Mouse (Mus musculus) layer of hippocampus, adult 9-10 months (tissue): ENCODE results near the gene Suclg1.

Experiments used
- DNase-seq: peaks from one replicate; pipeline ENCODE4 v3.0.0; 2022; ENCODE audit warnings: low spot score

Suclg1 gene

GRCm38 (mm10) chr6:73249851-73250250 lies 1.7 kb downstream of the Suclg1 start:
- no peak for DNase-seq

DNA sequence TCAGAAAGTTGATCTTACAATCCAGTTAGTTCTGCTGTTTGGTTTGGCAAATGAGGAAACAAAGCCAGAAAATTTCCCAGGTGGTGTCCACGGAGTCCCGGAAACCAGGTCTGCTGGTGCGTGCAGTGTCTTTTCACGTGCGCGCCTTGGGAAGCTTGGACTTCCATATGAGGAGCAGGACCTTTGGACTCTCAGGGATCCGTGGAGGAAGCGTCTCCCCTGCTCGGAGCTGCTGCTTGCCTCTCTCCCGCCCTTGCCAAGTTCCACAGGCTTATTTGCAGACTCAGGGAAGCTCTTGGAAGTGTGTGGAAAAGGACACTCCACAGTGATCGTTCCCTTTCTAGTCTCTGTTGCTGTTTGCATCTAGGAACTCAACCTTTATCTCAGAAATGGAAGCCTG lies 3.2 kb downstream of the Suclg1 start:
- DNase-seq = no peak

GRCm38 (mm10) chr6:73252396-73252795 lies 4.2 kb downstream of the Suclg1 start:
- no peak for DNase-seq

GRCm38 (mm10) chr6:73253006-73253405 lies 4.8 kb downstream of the Suclg1 start:
- DNase-seq = no peak

- DNase-seq = no peak
Measured at GRCm38 (mm10) chr6:73253584-73253983, 5.4 kb downstream of the Suclg1 start.

GRCm38 (mm10) chr6:73254307-73255228 lies 6.4 kb downstream of the Suclg1 start:
- DNase-seq = no peak

GRCm38 (mm10) chr6:73257068-73257467 lies 8.9 kb downstream of the Suclg1 start:
- DNase-seq = no peak

GRCm38 (mm10) chr6:73260110-73260509 lies 11.9 kb downstream of the Suclg1 start:
- no peak for DNase-seq

GRCm38 (mm10) chr6:73264801-73265200 lies 16.6 kb downstream of the Suclg1 start:
- no peak for DNase-seq

DNA sequence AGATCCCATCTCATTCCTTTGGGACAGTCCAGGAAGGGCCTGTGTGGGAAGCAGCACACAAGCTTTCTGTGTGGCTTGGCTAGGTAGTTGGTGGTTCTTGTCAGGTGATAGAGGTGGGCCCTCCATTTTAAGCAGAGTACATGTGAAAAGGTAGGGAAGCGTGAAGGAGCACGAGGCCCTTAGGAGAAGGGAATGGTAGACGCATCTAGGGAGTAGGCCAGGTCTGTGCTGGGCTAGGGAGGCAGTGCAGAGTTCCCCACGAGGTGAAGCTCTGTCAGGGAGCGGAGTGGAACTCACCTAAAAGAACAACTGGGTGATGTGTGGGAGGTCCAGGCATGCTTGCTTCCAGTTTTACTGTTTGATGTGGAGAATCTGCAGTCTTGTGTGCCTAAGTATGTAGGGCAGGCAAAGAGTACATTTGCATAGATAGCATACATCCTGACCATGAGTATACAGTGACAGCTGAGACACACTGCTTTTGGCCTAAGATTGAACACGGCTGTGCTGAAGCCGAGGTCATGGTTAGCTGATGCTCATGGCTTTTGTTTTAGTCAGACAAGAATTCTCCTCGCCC lies 19.6 kb downstream of the Suclg1 start:
- DNase-seq = no peak

GRCm38 (mm10) chr6:73269374-73269773 lies 21.2 kb downstream of the Suclg1 start:
- DNase-seq = no peak

GRCm38 (mm10) chr6:73271546-73272091 lies 23.4 kb downstream of the Suclg1 start:
- DNase-seq = no peak

GRCm38 (mm10) chr6:73275002-73275401 lies 26.8 kb downstream of the Suclg1 start:
- no peak for DNase-seq

- DNase-seq = no peak
Measured at GRCm38 (mm10) chr6:73279681-73280080, 31.5 kb downstream of the Suclg1 start.

DNA sequence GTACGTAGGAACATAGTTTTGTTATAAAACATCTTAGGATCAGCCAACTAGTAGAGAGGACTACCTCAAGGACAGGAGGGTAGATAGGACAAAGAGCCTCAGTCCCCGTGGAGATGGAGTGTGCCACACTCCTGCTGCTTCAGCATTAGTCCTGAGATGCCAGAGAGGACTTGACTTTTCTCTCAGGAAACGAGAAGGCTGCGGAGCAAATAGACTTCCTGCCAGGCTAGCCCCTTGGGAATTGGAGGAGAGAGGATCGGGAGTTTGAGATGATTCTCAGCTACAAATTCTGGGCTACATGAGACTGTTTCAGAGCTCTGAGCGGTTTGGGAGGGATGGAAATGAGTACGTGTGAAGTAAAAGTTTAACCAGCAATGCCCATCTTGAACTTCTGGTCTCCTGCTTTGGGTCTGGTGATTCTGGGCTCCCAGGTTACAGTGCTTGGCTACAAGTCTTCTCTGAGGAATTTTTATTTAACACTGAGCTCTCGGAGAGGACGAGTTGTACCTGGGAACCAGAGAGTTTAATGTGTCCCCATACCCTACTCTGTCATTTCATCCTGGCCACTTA lies 32.4 kb downstream of the Suclg1 start:
- no peak for DNase-seq

DNA sequence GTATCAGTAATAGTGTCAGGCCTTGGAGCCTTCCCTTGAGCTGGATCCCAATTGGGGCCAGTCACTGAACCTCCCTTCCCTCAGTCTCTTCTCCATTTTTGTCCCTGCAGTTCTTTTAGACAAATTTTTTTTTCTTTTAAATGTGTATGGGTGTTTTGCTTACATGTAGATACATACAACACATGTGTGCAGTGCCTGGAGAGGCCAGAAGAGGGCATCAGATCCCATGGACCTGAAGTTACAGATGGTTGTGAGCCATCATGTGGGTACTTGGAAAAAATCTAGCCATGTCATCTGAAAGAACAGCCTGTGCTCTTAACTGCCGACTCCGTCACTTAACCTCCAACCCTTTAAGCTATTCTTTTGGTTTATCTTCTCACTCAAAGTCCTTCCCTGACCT lies 38.1 kb downstream of the Suclg1 start:
- DNase-seq = no peak

DNA sequence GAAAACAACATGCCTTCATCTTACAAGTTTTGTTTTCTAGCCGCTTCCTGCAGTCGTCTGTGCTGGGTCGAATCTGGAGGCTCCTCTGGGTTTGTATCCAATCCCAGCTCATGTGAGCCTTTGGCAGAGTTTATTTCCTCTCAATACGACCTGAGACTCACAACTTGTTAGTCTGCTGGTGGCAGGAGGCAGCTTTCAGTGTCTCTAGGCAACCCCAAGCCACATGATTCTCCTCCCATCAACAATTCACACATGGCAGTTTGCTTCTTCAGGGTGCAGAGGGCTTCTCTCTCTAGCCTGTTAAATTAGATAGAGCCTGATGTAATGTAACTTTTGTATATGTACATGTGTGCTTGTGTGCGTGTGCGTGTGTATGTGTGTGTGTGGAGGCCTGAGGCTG lies 58.7 kb downstream of the Suclg1 start:
- DNase-seq = no peak

DNA sequence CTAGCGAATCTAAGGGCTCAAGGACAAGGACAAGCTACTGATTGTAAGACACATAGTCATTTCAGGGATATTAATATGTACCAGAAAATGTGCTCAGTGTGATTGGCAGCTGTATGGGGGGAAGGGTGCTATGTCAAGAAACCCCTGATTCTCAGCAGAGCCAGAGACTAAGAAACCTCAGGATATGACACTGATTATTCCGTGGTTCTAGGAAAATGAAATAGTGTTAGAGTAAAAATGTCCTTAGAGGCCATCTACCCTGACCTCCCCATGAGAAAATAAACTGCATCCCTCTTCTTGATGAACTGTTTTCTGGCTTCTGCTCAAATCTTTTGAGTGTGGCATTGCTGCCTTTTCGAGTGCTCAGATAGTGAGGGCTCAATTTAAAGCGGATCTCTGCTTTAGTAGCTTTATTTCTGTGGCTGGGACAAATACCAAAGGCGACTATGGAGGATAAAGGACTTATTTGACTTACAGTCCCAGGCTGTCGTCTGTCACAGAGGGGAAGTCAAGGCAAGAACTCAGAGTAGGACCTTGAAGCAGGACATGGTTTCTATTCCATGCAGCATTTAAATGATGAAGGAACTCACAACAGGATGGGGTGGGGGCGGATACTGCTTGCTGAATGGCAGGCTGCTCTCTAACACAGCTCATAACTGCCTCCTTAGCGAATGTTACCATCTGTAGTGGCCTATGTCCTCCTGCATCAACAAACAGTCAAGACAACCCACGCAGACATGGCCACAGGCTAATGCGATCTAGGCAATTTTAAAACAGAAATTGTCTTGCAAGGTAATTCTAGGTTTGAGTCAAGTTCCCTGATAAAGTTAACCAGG lies 60.7 kb downstream of the Suclg1 start:
- DNase-seq = no peak

DNA sequence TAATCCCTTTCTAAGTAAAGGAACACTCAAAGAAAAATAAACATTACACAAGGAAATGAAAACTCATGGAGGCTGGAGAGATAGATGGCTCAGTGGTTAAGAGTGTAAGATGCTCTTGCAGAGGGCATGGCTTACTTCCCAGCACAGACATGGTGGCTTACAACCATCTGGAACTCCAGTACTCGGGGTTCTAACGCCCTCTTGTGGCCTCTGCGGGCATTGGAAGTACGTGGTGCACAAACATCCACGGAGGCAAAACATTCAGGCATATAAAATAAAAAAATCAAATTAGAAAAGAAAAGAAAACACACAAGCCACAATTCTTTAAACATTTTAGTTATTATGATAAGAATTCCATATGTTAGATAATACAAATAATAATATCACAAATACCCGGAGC lies 63.2 kb downstream of the Suclg1 start:
- no peak for DNase-seq

GRCm38 (mm10) chr6:73311786-73312185 lies 63.6 kb downstream of the Suclg1 start:
- no peak for DNase-seq

DNA sequence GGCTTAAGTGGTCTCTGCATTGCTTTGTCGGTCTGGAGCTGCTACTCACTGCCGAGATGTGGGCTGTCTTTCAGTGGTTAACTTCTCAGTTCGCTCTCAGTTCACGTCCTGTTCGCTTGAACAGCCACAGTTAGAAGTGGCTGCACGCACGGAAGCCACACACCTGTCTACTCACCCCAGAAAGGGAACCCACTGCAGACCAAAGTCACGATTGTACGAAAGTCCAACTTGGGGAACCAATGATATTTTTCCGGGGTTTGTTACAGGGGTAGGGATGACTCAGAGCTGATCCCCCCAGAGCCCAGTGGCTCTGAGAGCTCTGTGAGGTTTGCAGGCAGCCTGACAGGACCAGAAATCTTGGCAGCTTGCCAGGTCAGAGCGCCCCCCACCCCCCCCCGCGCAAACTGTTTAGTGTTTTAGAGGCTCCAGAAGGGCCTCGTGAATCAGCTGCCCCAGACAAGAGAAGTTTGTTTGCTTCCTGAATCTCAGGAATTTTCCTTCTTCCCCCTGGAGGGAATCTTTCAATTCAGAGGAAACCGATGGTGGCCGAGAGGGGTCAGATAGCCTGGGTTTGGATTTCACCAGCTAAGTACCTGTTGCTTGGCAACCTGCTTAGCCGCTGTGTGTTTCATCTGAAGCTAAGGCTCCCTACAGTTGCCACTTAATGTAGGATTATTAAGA lies 66.9 kb downstream of the Suclg1 start:
- DNase-seq = no peak
